Mouse (Mus musculus) layer of hippocampus, postnatal 25 days (tissue): ENCODE results near the gene Olfr801. TPM values are rescaled to one million over a fixed set of nuclear protein-coding genes. Genes with fewer than 3 reads are reported as not detected.

ENCODE experiments used
- DNase-seq, 2 experiments: peaks; one replicate each; pipeline ENCODE4 v3.0.0; 2022; ENCODE audit warnings: mixed read lengths in 2 of 2, low spot score in 1 of 2; ENCODE audit errors: extremely low spot score in 1 of 2
- total RNA-seq, 2 experiments: library from RNA; stranded (reverse); gene quantifications; 2 replicates each; pipeline ENCODE4 v1.2.3; 2021

Olfr801 gene
- total RNA-seq: not detected

GRCm38 (mm10) chr10:129673765-129674164 lies at the start of gene Olfr801:
Olfr801 (minus strand) TSS chr10:129673865.
- no peak for DNase-seq

DNA sequence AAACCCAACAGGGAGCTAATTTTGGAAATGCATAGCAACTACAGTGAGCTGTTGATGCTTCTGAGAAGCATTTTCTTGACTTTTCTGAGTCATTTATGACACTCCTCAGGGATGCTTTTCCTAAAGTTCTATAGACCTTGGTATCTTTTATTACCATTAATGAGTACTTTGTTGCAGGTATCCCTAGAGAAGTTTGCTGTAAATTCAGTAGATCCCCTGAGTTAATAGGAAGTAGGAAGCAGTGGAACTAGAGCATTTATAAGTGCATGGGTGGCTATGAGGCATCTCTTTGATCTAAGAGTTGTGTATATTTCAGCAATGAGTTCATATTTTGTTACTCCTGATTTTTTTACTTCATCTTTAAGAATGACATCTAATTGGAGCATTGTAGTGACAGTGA lies 29.2 kb upstream of the Olfr801 start, which contains the start of gene Olfr804:
Gene Olfr804 (plus strand): TSS at position 301 of the 400 bp plus-strand sequence.
- DNase-seq: no peak

DNA sequence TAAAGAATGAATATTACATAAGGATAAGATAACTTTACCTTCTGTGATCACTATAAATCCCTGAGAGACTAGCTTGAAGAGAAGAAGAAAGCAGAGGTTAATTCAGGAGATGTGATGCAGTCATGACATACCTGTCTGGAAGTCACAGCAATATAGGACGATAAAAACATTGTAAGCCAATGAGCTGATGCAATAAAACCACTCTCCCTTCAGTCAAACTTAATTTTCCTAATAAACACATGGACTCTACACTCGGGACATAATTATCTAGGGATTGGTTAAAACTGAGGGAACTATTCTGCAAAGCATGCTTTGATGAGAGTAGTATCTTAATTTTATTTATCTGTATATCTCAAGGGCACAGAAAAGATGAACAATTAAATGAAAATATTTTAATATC lies 20.5 kb upstream of the Olfr801 start, which contains the start of gene Olfr803:
Gene Olfr803 (minus strand): TSS at position 101 of the 400 bp plus-strand sequence.
- no peak for DNase-seq

GRCm38 (mm10) chr10:129688069-129688468 lies 14.4 kb upstream of the Olfr801 start, which contains the start of gene Olfr802:
Olfr802 (minus strand) TSS chr10:129688169.
- DNase-seq: no peak

- DNase-seq: no peak
Observed at GRCm38 (mm10) chr10:129657394-129657793, 16.3 kb downstream of the Olfr801 start, which contains the start of gene Olfr800. Olfr800 (plus strand) TSS chr10:129657694.

DNA sequence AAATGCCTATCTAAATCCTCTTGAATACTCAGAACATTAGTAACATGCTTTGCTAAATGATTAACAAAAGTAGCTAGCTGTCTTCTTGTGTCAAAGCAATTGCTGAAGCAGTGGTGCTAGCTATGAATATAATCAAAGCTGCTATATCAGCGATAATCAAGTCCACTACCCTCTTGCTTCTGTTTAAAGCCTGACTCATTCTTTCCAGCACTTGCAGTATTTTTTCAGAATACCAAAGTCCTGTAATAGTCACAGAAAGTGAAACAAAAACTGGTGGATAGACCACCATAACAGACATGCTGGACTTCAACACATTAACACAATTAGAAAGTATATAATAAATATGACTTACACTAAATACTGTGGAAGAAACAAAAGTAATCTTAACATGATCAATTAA lies 21.9 kb downstream of the Olfr801 start:
- no peak for DNase-seq

- DNase-seq: no peak
Observed at GRCm38 (mm10) chr10:129637184-129637583, 36.5 kb downstream of the Olfr801 start, which contains the start of gene Olfr799. Olfr799 (plus strand) TSS chr10:129637484.

GRCm38 (mm10) chr10:129627834-129628233 lies 45.8 kb downstream of the Olfr801 start, which contains the start of gene Olfr798:
Olfr798 (minus strand) TSS chr10:129627934.
- no peak for DNase-seq

DNA sequence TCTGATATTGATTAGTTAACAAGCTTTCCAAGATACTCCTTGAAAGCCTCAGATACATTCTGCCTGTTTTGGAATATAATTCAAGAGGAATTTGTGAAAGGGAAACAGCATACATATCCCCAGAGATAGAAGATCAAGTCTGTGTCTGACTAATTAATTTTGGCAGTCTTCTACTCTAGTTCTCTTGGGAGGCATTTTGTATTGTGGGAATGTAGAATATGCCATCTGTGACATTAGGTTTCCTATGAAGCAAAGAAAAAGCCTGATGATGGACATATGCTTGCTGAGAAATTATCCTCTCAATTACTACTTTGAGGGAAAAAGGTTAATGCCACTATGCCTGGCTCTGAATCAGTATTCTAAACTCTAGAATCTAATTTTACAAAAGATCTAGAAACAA lies 50.4 kb downstream of the Olfr801 start:
- no peak for DNase-seq

DNA sequence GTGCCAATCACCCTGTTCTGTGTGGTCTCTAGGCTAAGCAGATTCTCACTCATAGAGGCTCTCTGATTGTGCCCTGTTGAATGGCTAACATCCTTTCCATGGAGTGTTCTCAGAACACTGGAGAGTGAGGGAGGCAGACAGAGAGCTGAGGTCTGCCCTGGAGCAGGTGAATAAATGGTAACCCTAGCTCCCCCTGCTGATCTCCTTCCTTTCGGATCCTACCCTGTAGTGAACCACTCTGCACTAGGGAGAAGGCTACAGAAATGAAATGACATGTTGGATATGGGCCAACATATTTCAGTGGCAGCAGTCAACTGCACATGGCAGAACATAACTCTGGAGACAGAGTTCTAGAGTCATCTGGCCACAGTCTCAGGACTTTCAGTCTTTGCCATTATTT lies 51.9 kb downstream of the Olfr801 start:
- no peak for DNase-seq

Other genes with a start within 250 kb of the Olfr801 start
- not detected for gene Olfr786, start 246.6 kb downstream of the Olfr801 start, total RNA-seq
- gene Olfr787, start 212.0 kb downstream of the Olfr801 start, total RNA-seq: not detected
- not detected for gene Olfr788, start 202.9 kb downstream of the Olfr801 start, total RNA-seq
- gene Olfr789, start 189.1 kb downstream of the Olfr801 start, total RNA-seq: not detected
- not detected for gene Olfr790, start 175.4 kb downstream of the Olfr801 start, total RNA-seq
- not detected for gene Olfr791, start 152.1 kb downstream of the Olfr801 start, total RNA-seq
- not detected for gene Olfr792, start 134.7 kb downstream of the Olfr801 start, total RNA-seq
- not detected for gene Olfr794, start 106.2 kb downstream of the Olfr801 start, total RNA-seq
- not detected for gene Olfr796, start 61.3 kb downstream of the Olfr801 start, total RNA-seq
- gene Olfr798, start 45.9 kb downstream of the Olfr801 start, total RNA-seq: not detected
- gene Olfr799, start 36.4 kb downstream of the Olfr801 start, total RNA-seq: not detected
- gene Olfr800, start 16.2 kb downstream of the Olfr801 start, total RNA-seq: not detected
- gene Olfr802, start 14.3 kb upstream of the Olfr801 start, total RNA-seq: not detected
- gene Olfr803, start 20.4 kb upstream of the Olfr801 start, total RNA-seq: not detected
- gene Olfr804, start 29.3 kb upstream of the Olfr801 start, total RNA-seq: not detected
- not detected for gene Olfr805, start 55.5 kb upstream of the Olfr801 start, total RNA-seq
- not detected for gene Olfr806, start 68.1 kb upstream of the Olfr801 start, total RNA-seq
- not detected for gene Olfr807, start 83.9 kb upstream of the Olfr801 start, total RNA-seq
- gene Olfr808, start 91.6 kb upstream of the Olfr801 start, total RNA-seq: not detected
- gene Olfr809, start 100.8 kb upstream of the Olfr801 start, total RNA-seq: not detected
- not detected for gene Olfr810, start 121.1 kb upstream of the Olfr801 start, total RNA-seq
- gene Olfr811, start 130.5 kb upstream of the Olfr801 start, total RNA-seq: not detected
- gene Olfr812, start 172.2 kb upstream of the Olfr801 start, total RNA-seq: not detected
- not detected for gene Olfr813, start 181.5 kb upstream of the Olfr801 start, total RNA-seq
- gene Olfr814, start 206.0 kb upstream of the Olfr801 start, total RNA-seq: not detected
- gene Olfr815, start 232.0 kb upstream of the Olfr801 start, total RNA-seq: not detected
- gene Olfr816, start 241.7 kb upstream of the Olfr801 start, total RNA-seq: not detected